Mouse (Mus musculus) small intestine, adult 2 months (tissue): ENCODE data around the gene Atp1a1.

Experiments
- CTCF ChIP-seq: fragments of 200-500 bp; IDR thresholded peaks from 2 replicates; pipeline ENCODE4 v1.5.1; 2012; ENCODE audit warnings: low read depth, mild to moderate bottlenecking, control low read depth, inconsistent platforms, low read length, moderate library complexity, mixed read lengths; ENCODE audit not compliant: insufficient replicate concordance, insufficient read length; ENCODE audit errors: extremely low read depth
- POLR2A ChIP-seq: fragments of 200-500 bp; IDR thresholded peaks from 2 replicates; pipeline ENCODE4 v1.6.1; 2012; ENCODE audit warnings: low read depth, mild to moderate bottlenecking, control low read depth, inconsistent platforms, low read length, moderate library complexity

DNA sequence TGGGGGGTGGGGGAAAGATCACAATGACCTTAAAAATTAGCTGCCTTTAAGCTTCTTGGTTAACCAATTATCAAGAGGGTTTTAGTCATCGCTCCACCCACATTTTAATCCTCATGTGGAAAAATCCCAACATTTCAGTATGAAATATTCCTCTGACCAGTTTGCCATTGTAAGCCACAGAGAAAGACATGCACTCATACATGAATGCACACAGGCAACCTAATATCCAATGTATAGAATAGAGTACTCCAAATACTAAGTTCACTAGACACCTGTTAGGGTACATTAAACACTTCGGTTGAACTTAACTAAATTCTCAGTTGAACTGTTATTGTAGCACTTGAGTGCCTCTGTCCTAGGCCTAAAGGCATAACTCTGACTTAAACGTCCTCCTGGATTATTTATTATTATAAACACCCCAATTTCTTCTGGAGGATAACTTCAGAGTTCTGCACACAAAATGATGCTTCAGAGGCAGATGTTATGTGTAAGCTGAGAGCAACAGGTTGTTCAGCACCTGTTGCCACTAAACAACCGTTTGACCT is 1.9 kb downstream of the Atp1a1 start:
- TF ChIP-seq POLR2A (no peak), CTCF (no peak)
